In genomic region chr6:22390654-22391365, GRCm38 (mm10) we compare ENCODE assay signal across 17 mouse cellular contexts. TPM values are rescaled to one million over a fixed set of nuclear protein-coding genes. Genes with fewer than 3 reads are reported as not detected.
DNase-seq lines count a peak whose midpoint lies in the region; ATAC-seq and TF ChIP-seq lines count a peak whose summit lies in the region.
"Had no signal": no experiment of that assay in that cellular context is flagged by ENCODE, and none has a peak within 500 bp of the region (broad histone marks: within the 10 kb centered on the region; RNA-seq: fewer than 3 reads in every experiment).

No protein-coding gene starts in this region.

- peak; percentile 34; the same call in 1 of the 2 replicates for ATAC-seq in forebrain, postnatal 0 days
- no peak for ATAC-seq in forebrain, embryonic 12.5 days (ENCODE audit: low FRiP score)
- ATAC-seq in kidney, embryonic 15.5 days (replicated peaks; ENCODE audit: low FRiP score) = no peak
- ATAC-seq in kidney, embryonic 14.5 days (ENCODE audit: low FRiP score, low TSS enrichment) = no peak
- ATAC-seq in embryonic facial prominence, embryonic 15.5 days (ENCODE audit: insufficient number of reproducible peaks, low FRiP score, low TSS enrichment, low read depth) = no peak

- WGBS in forebrain, postnatal 0 days = 58% methylated on average over 13 of the region's 13 CpGs
- 78% methylated on average over 13 of the region's 13 CpGs for WGBS in forebrain, embryonic 12.5 days
- 62% methylated on average over 13 of the region's 13 CpGs for WGBS in kidney, embryonic 15.5 days
- 66% methylated on average over 13 of the region's 13 CpGs for WGBS in kidney, embryonic 14.5 days
- 54% methylated on average over 13 of the region's 13 CpGs for WGBS in embryonic facial prominence, embryonic 15.5 days

- H3K4me2 ChIP-seq in forebrain, postnatal 0 days (ENCODE audit: low read depth) = no peak overlapping the region
- no peak overlapping the region for H3K4me2 ChIP-seq in forebrain, embryonic 12.5 days
- 0 out of 2 replicates have a peak overlapping the region, but pooled peaks have one; percentile 5 for H3K4me2 ChIP-seq in kidney, embryonic 15.5 days
- H3K4me2 ChIP-seq in kidney, embryonic 14.5 days (replicated peaks; ENCODE audit: low read depth, low read length) = no peak overlapping the region
- H3K4me2 ChIP-seq in CH12.LX (ENCODE audit: insufficient read depth, low read depth, poor library complexity, severe bottlenecking) = 0 out of 2 replicates have a peak overlapping the region, but pooled peaks have one; percentile 45
- H3K4me2 ChIP-seq in embryonic facial prominence, embryonic 15.5 days (replicated peaks) = peak overlapping the region; percentile 17; the same call in 1 of the 2 replicates
- H3K4me2 ChIP-seq: embryonic facial prominence, embryonic 13.5 days; limb, embryonic 13.5 days; neural tube, embryonic 15.5 days had no signal

- peaks cover 5% of the 10 kb centered on the region for H3K79me2 ChIP-seq in CH12.LX (replicated peaks; ENCODE audit: control insufficient read depth, extremely low read depth, insufficient read depth, poor library complexity, severe bottlenecking)

- no peak overlapping the region for H3K4me3 ChIP-seq in forebrain, postnatal 0 days (ENCODE audit: low read depth, low read length)
- no peak overlapping the region for H3K4me3 ChIP-seq in forebrain, embryonic 12.5 days (replicated peaks)
- no peak overlapping the region for H3K4me3 ChIP-seq in kidney, embryonic 15.5 days (replicated peaks)
- H3K4me3 ChIP-seq in kidney, embryonic 14.5 days (ENCODE audit: low read length) = no peak overlapping the region
- peak overlapping the region in 1 of 3 experiments; percentile 30 for H3K4me3 ChIP-seq in CH12.LX (replicated peaks in 1 of 3; ENCODE audit: low read depth in 2 of 3, low read length in 2 of 3, poor library complexity in 1 of 3)
- H3K4me3 ChIP-seq in embryonic facial prominence, embryonic 15.5 days (replicated peaks) = no peak overlapping the region
- H3K4me3 ChIP-seq: embryonic facial prominence, embryonic 13.5 days; limb, embryonic 13.5 days; megakaryocyte, embryonic 14.5 days; neural tube, embryonic 15.5 days had no signal

- TF ChIP-seq CTCF in forebrain, postnatal 0 days (IDR thresholded peaks at IDR 0.05; ENCODE audit: low read depth) = no peak
- no peak for TF ChIP-seq CTCF in CH12.LX (conservative IDR thresholded peaks at IDR 0.05 in 1 of 2, IDR thresholded peaks at IDR 0.05 in 1 of 2; ENCODE audit: low read depth in 2 of 2, low read length in 2 of 2)

- peak; percentile 18; the same call in 1 of the 2 replicates for TF ChIP-seq POLR2A in CH12.LX (IDR thresholded peaks at IDR 0.05; ENCODE audit: low read depth, low read length)

- TF ChIP-seq RAD21 in CH12.LX (IDR thresholded peaks at IDR 0.05; ENCODE audit: low read depth, low read length) = no peak

- no peak overlapping the region for H3K27ac ChIP-seq in forebrain, postnatal 0 days (ENCODE audit: low read depth, low read length)
- no peak overlapping the region for H3K27ac ChIP-seq in forebrain, embryonic 12.5 days
- H3K27ac ChIP-seq in kidney, embryonic 15.5 days = no peak overlapping the region
- no peak overlapping the region for H3K27ac ChIP-seq in kidney, embryonic 14.5 days (ENCODE audit: low read depth, low read length)
- no peak overlapping the region for H3K27ac ChIP-seq in CH12.LX (ENCODE audit: insufficient read depth, low read depth)
- H3K27ac ChIP-seq in embryonic facial prominence, embryonic 15.5 days (replicated peaks) = no peak overlapping the region
- H3K27ac ChIP-seq: embryonic facial prominence, embryonic 13.5 days; limb, embryonic 13.5 days; neural tube, embryonic 15.5 days had no signal

- dilution Hi-C loops in CH12.LX (cut with MboI; ENCODE audit: extremely low pct_ligation_motif_present, extremely low pct_unique_long_range_greater_than_20kb, low sequenced_read_pairs) = no loop called here

- no peaks in the 10 kb centered on the region for H3K4me1 ChIP-seq in forebrain, postnatal 0 days (ENCODE audit: insufficient read depth)
- no peaks in the 10 kb centered on the region for H3K4me1 ChIP-seq in forebrain, embryonic 12.5 days
- no peaks in the 10 kb centered on the region for H3K4me1 ChIP-seq in kidney, embryonic 15.5 days
- no peaks in the 10 kb centered on the region for H3K4me1 ChIP-seq in kidney, embryonic 14.5 days (ENCODE audit: control insufficient read depth, insufficient read depth, low read length)
- H3K4me1 ChIP-seq in CH12.LX (ENCODE audit: control insufficient read depth in 1 of 2, insufficient read depth in 2 of 2) = peaks cover 0 to 18% of the 10 kb centered on the region in 2 experiments; a peak in 3 of 4 replicates
- H3K4me1 ChIP-seq in embryonic facial prominence, embryonic 15.5 days = 0 out of 2 replicates have a peak, but pooled peaks cover 5% of the 10 kb centered on the region
- H3K4me1 ChIP-seq: embryonic facial prominence, embryonic 13.5 days; megakaryocyte, embryonic 14.5 days; neural tube, embryonic 15.5 days had no signal

- H3K9ac ChIP-seq in forebrain, postnatal 0 days = no peak overlapping the region
- no peak overlapping the region for H3K9ac ChIP-seq in forebrain, embryonic 12.5 days
- no peak overlapping the region for H3K9ac ChIP-seq in kidney, embryonic 15.5 days
- H3K9ac ChIP-seq in kidney, embryonic 14.5 days (ENCODE audit: low read depth, low read length) = no peak overlapping the region
- H3K9ac ChIP-seq in CH12.LX (ENCODE audit: insufficient read depth, low read depth) = no peak overlapping the region
- no peak overlapping the region for H3K9ac ChIP-seq in embryonic facial prominence, embryonic 15.5 days
- H3K9ac ChIP-seq: embryonic facial prominence, embryonic 13.5 days; limb, embryonic 13.5 days; neural tube, embryonic 15.5 days had no signal

- in situ Hi-C loops in CH12.LX (cut with MboI; ENCODE audit: low pct_ligation_motif_present, low pct_unique_long_range_greater_than_20kb, low sequenced_read_pairs) = no loop called here

- no peaks in the 10 kb centered on the region for H3K9me3 ChIP-seq in forebrain, postnatal 0 days (ENCODE audit: low read length)
- H3K9me3 ChIP-seq in forebrain, embryonic 12.5 days = no peaks in the 10 kb centered on the region
- H3K9me3 ChIP-seq in kidney, embryonic 15.5 days (replicated peaks) = no peaks in the 10 kb centered on the region
- no peaks in the 10 kb centered on the region for H3K9me3 ChIP-seq in kidney, embryonic 14.5 days (ENCODE audit: control insufficient read depth, low read length)
- no peaks in the 10 kb centered on the region for H3K9me3 ChIP-seq in CH12.LX (replicated peaks; ENCODE audit: low read length)
- H3K9me3 ChIP-seq in embryonic facial prominence, embryonic 15.5 days (replicated peaks) = no peaks in the 10 kb centered on the region
- H3K9me3 ChIP-seq: embryonic facial prominence, embryonic 13.5 days; G1E; limb, embryonic 13.5 days; megakaryocyte, embryonic 14.5 days; neural tube, embryonic 15.5 days had no signal

- peak; percentile 48 for TF ChIP-seq EP300 in CH12.LX (IDR thresholded peaks at IDR 0.05; ENCODE audit: low read length)

- DNase-seq in forebrain, postnatal 0 days = peak; percentile 45
- peak; percentile 54 for DNase-seq in CH12.LX (ENCODE audit: extremely low read depth)
- DNase-seq in urinary bladder, postnatal 10 days (ENCODE audit: low spot score) = no peak
- DNase-seq in cerebellum, postnatal 14 days = no peak
- DNase-seq: adrenal gland, postnatal 36 days; cerebellum, adult 9-11 months; right cerebral cortex, adult 18-20 months; thymus, adult 18-20 months had no signal

- H3K27me3 ChIP-seq in forebrain, postnatal 0 days (ENCODE audit: insufficient read depth, low read length) = no peaks in the 10 kb centered on the region
- no peaks in the 10 kb centered on the region for H3K27me3 ChIP-seq in forebrain, embryonic 12.5 days
- no peaks in the 10 kb centered on the region for H3K27me3 ChIP-seq in kidney, embryonic 15.5 days
- H3K27me3 ChIP-seq in kidney, embryonic 14.5 days (ENCODE audit: control insufficient read depth, insufficient read depth, low read length) = no peaks in the 10 kb centered on the region
- H3K27me3 ChIP-seq in CH12.LX (replicated peaks) = no peaks in the 10 kb centered on the region
- H3K27me3 ChIP-seq in embryonic facial prominence, embryonic 15.5 days = no peaks in the 10 kb centered on the region
- H3K27me3 ChIP-seq: embryonic facial prominence, embryonic 13.5 days; limb, embryonic 13.5 days; megakaryocyte, embryonic 14.5 days; neural tube, embryonic 15.5 days had no signal

- H3K36me3 ChIP-seq in forebrain, postnatal 0 days (ENCODE audit: insufficient read depth) = no peaks in the 10 kb centered on the region
- no peaks in the 10 kb centered on the region for H3K36me3 ChIP-seq in forebrain, embryonic 12.5 days (replicated peaks)
- no peaks in the 10 kb centered on the region for H3K36me3 ChIP-seq in kidney, embryonic 15.5 days
- H3K36me3 ChIP-seq in kidney, embryonic 14.5 days (ENCODE audit: control insufficient read depth, insufficient read depth, low read length) = no peaks in the 10 kb centered on the region
- peaks cover 4 to 16% of the 10 kb centered on the region in 2 experiments for H3K36me3 ChIP-seq in CH12.LX (replicated peaks in 1 of 2; ENCODE audit: control insufficient read depth in 1 of 2, insufficient read depth in 1 of 2, low read length in 1 of 2)
- no peaks in the 10 kb centered on the region for H3K36me3 ChIP-seq in embryonic facial prominence, embryonic 15.5 days
- H3K36me3 ChIP-seq: embryonic facial prominence, embryonic 13.5 days; G1E; limb, embryonic 13.5 days; neural tube, embryonic 15.5 days had no signal

TF ChIP-seq in CH12.LX, 34 proteins besides CTCF, POLR2A, EP300 and RAD21 (continues in another document):
- TF ChIP-seq ETS1 (conservative IDR thresholded peaks at IDR 0.05; ENCODE audit: low read depth, low read length) (0 out of 2 replicates have a peak, but pooled peaks have one; percentile 6), HCFC1 (IDR thresholded peaks at IDR 0.05; ENCODE audit: low read depth, low read length) (0 out of 2 replicates have a peak, but pooled peaks have one; percentile 18), JUND (conservative IDR thresholded peaks at IDR 0.05; ENCODE audit: low read depth, low read length) (0 out of 2 replicates have a peak, but pooled peaks have one; percentile 14), UBTF (IDR thresholded peaks at IDR 0.05; ENCODE audit: low read depth, low read length) (no peak), ELF1 (IDR thresholded peaks at IDR 0.05; ENCODE audit: low read depth, low read length) (peak; percentile 6; the same call in 1 of the 2 replicates)

RNA-seq across cellular contexts. Expression of gene Fam3c, which starts 34.8 kb away (rescaled TPM):
- total RNA-seq in forebrain, postnatal 0 days (2014; rRNA removed) = 49.7 and 50.2 TPM in 2 replicates
- polyA plus RNA-seq in forebrain, postnatal 0 days (2015; fragmentation: Nextera tagmentation; extraction: Ambion mirVana) = 73.9 and 98.9 TPM in 2 replicates
- polyA plus RNA-seq in forebrain, embryonic 12.5 days (2016; fragmentation: Nextera tagmentation; extraction: Ambion mirVana) = 27.6 and 29.1 TPM in 2 replicates
- 56.6 and 59.0 TPM in 2 replicates for polyA plus RNA-seq in kidney, embryonic 15.5 days (2015; fragmentation: Nextera tagmentation; extraction: Ambion mirVana)
- polyA plus RNA-seq in kidney, embryonic 14.5 days (2014; fragmentation: Nextera tagmentation; extraction: Ambion mirVana) = 44.7 and 61.8 TPM in 2 replicates
- total RNA-seq in CH12.LX (2012; rRNA removed) (95.9 and 121 TPM in 2 replicates), CH12.LX (2014; rRNA removed) (61.9 and 68.4 TPM in 2 replicates)
- 155 and 169 TPM in 2 replicates for polyA plus RNA-seq in CH12.LX (2012; ENCODE audit: insufficient read length, low read depth)
- 59.1 and 61.6 TPM in 2 replicates for polyA plus RNA-seq in embryonic facial prominence, embryonic 15.5 days (2015; fragmentation: Nextera tagmentation; extraction: Ambion mirVana)

Comparison
In these comparisons a context has a peak if more than half of its experiments do, and no peak if none do; other contexts are left out.
1. H3K4me2 ChIP-seq: peak in kidney, embryonic 15.5 days (single experiment), CH12.LX (single experiment) and embryonic facial prominence, embryonic 15.5 days (single experiment); none in forebrain, postnatal 0 days (single experiment), forebrain, embryonic 12.5 days (single experiment) and kidney, embryonic 14.5 days (single experiment).
2. DNase-seq: peak in forebrain, postnatal 0 days (single experiment) and CH12.LX (single experiment); none in urinary bladder, postnatal 10 days (single experiment) and cerebellum, postnatal 14 days (0 of 2).